Mouse (Mus musculus): Measurements from ENCODE around the gene Hes6. TPM values are rescaled to one million over a fixed set of nuclear protein-coding genes. Genes with fewer than 3 reads are reported as not detected.

The Hes6 gene
- polyA plus RNA-seq, 1 experiment, result 144 TPM

GRCm38 (mm10) chr1:91419862-91420600 is 6.2 kb upstream of the Hes6 start:
- TF ChIP-seq CTCF (IDR thresholded peaks at IDR 0.05; ENCODE audit: borderline replicate concordance, extremely low read depth, insufficient read depth, insufficient read length) (no peak), POLR2A (IDR thresholded peaks at IDR 0.05; ENCODE audit: borderline replicate concordance, extremely low read depth, insufficient read depth, insufficient read length, poor library complexity, severe bottlenecking) (no peak)

GRCm38 (mm10) chr1:91417991-91418390 is 4.2 kb upstream of the Hes6 start:
- DNase-seq (ENCODE audit: low read depth), result no peak
- no peak for TF ChIP-seq POLR2A (IDR thresholded peaks at IDR 0.05; ENCODE audit: borderline replicate concordance, extremely low read depth, insufficient read depth, insufficient read length, poor library complexity, severe bottlenecking)
- TF ChIP-seq CTCF (IDR thresholded peaks at IDR 0.05; ENCODE audit: borderline replicate concordance, extremely low read depth, insufficient read depth, insufficient read length), result no peak

More at GRCm38 (mm10) chr1:91419862-91420600, 6.2 kb upstream of the Hes6 start:
- DNase-seq (ENCODE audit: low read depth), result no peak

- DNase-seq (ENCODE audit: low read depth), result peak; percentile 73
- no peak for TF ChIP-seq CTCF (IDR thresholded peaks at IDR 0.05; ENCODE audit: borderline replicate concordance, extremely low read depth, insufficient read depth, insufficient read length)
- TF ChIP-seq POLR2A (IDR thresholded peaks at IDR 0.05; ENCODE audit: borderline replicate concordance, extremely low read depth, insufficient read depth, insufficient read length, poor library complexity, severe bottlenecking), result no peak
Measured at GRCm38 (mm10) chr1:91415311-91415710, 1.5 kb upstream of the Hes6 start.

GRCm38 (mm10) chr1:91414903-91415302 is 1.1 kb upstream of the Hes6 start:
- peak; percentile 86 for DNase-seq (ENCODE audit: low read depth)
- no peak for TF ChIP-seq CTCF (IDR thresholded peaks at IDR 0.05; ENCODE audit: borderline replicate concordance, extremely low read depth, insufficient read depth, insufficient read length)

GRCm38 (mm10) chr1:91413536-91413897 is 321 bp downstream of the Hes6 start:
- TF ChIP-seq POLR2A (IDR thresholded peaks at IDR 0.05; ENCODE audit: borderline replicate concordance, extremely low read depth, insufficient read depth, insufficient read length, poor library complexity, severe bottlenecking) (no peak), CTCF (IDR thresholded peaks at IDR 0.05; ENCODE audit: borderline replicate concordance, extremely low read depth, insufficient read depth, insufficient read length) (no peak)
- no peak for DNase-seq (ENCODE audit: low read depth)

- DNase-seq (ENCODE audit: low read depth), result peak; percentile 99
- TF ChIP-seq POLR2A (IDR thresholded peaks at IDR 0.05; ENCODE audit: borderline replicate concordance, extremely low read depth, insufficient read depth, insufficient read length, poor library complexity, severe bottlenecking) (peak; percentile 86; the same call in 1 of the 2 replicates), CTCF (IDR thresholded peaks at IDR 0.05; ENCODE audit: borderline replicate concordance, extremely low read depth, insufficient read depth, insufficient read length) (no peak)
Measured at GRCm38 (mm10) chr1:91413030-91413506, 770 bp downstream of the Hes6 start.

GRCm38 (mm10) chr1:91412286-91413029 is 1.4 kb downstream of the Hes6 start:
- peak; percentile 60 for DNase-seq (ENCODE audit: low read depth)
- TF ChIP-seq CTCF (IDR thresholded peaks at IDR 0.05; ENCODE audit: borderline replicate concordance, extremely low read depth, insufficient read depth, insufficient read length), result peak; percentile 29; the same call in 1 of the 2 replicates
- no peak for TF ChIP-seq POLR2A (IDR thresholded peaks at IDR 0.05; ENCODE audit: borderline replicate concordance, extremely low read depth, insufficient read depth, insufficient read length, poor library complexity, severe bottlenecking)

GRCm38 (mm10) chr1:91411631-91412285 is 2.1 kb downstream of the Hes6 start:
- TF ChIP-seq CTCF (IDR thresholded peaks at IDR 0.05; ENCODE audit: borderline replicate concordance, extremely low read depth, insufficient read depth, insufficient read length) (no peak), POLR2A (IDR thresholded peaks at IDR 0.05; ENCODE audit: borderline replicate concordance, extremely low read depth, insufficient read depth, insufficient read length, poor library complexity, severe bottlenecking) (no peak)
- DNase-seq (ENCODE audit: low read depth), result no peak

- no peak for TF ChIP-seq CTCF (IDR thresholded peaks at IDR 0.05; ENCODE audit: borderline replicate concordance, extremely low read depth, insufficient read depth, insufficient read length)
- TF ChIP-seq POLR2A (IDR thresholded peaks at IDR 0.05; ENCODE audit: borderline replicate concordance, extremely low read depth, insufficient read depth, insufficient read length, poor library complexity, severe bottlenecking), result no peak
- no peak for DNase-seq (ENCODE audit: low read depth)
Measured at GRCm38 (mm10) chr1:91407819-91408218, 6.0 kb downstream of the Hes6 start.

- peak; percentile 51 for DNase-seq (ENCODE audit: low read depth)
- TF ChIP-seq POLR2A (IDR thresholded peaks at IDR 0.05; ENCODE audit: borderline replicate concordance, extremely low read depth, insufficient read depth, insufficient read length, poor library complexity, severe bottlenecking) (no peak), CTCF (IDR thresholded peaks at IDR 0.05; ENCODE audit: borderline replicate concordance, extremely low read depth, insufficient read depth, insufficient read length) (no peak)
Measured at GRCm38 (mm10) chr1:91405406-91406169, 8.2 kb downstream of the Hes6 start.

- no peak for DNase-seq (ENCODE audit: low read depth)
- TF ChIP-seq POLR2A (IDR thresholded peaks at IDR 0.05; ENCODE audit: borderline replicate concordance, extremely low read depth, insufficient read depth, insufficient read length, poor library complexity, severe bottlenecking), result no peak
- TF ChIP-seq CTCF (IDR thresholded peaks at IDR 0.05; ENCODE audit: borderline replicate concordance, extremely low read depth, insufficient read depth, insufficient read length), result no peak
Measured at GRCm38 (mm10) chr1:91404976-91405375, 8.9 kb downstream of the Hes6 start.

All from brain, embryonic 14.5 days (tissue).